Mouse (Mus musculus) urinary bladder, adult 2 months (tissue): ENCODE results near the gene Hoxb13. TPM values are rescaled to one million over a fixed set of nuclear protein-coding genes. Genes with fewer than 3 reads are reported as not detected.

Experiments used
- polyA plus RNA-seq: library from polyadenylated mRNA; depleted of rRNA; stranded (reverse); fragments of >200 nt; gene quantifications from 2 replicates; pipeline ENCODE4 v1.2.3, GENCODE M21; 2012; rRNA removed

The Hoxb13 gene
- polyA plus RNA-seq, 1 experiment = 1.7 TPM

Other genes with a start within 250 kb of the Hoxb13 start
- 0.33 and 0.41 TPM in 2 replicates for gene Igf2bp1, start 188.4 kb upstream of the Hoxb13 start, polyA plus RNA-seq
- gene Gip, start 169.8 kb upstream of the Hoxb13 start, polyA plus RNA-seq = not detected in 2 replicates
- gene Snf8, start 159.4 kb upstream of the Hoxb13 start, polyA plus RNA-seq = 50.3 and 53.7 TPM in 2 replicates
- gene Ube2z, start 128.9 kb upstream of the Hoxb13 start, polyA plus RNA-seq = 56.8 and 65.1 TPM in 2 replicates
- gene Atp5g1, start 118.6 kb upstream of the Hoxb13 start, polyA plus RNA-seq = 217 and 242 TPM in 2 replicates
- gene Calcoco2, start 82.4 kb upstream of the Hoxb13 start, polyA plus RNA-seq = 0.03 TPM in 1 of 2 replicates, not detected in the other
- gene Ttll6, start 60.5 kb upstream of the Hoxb13 start, polyA plus RNA-seq = 0.04 TPM in 2 replicates
- 2.7 and 3.2 TPM in 2 replicates for gene Hoxb9, start 77.1 kb downstream of the Hoxb13 start, polyA plus RNA-seq
- gene Hoxb8, start 87.6 kb downstream of the Hoxb13 start, polyA plus RNA-seq = 12.0 and 13.4 TPM in 2 replicates
- 9.5 and 9.6 TPM in 2 replicates for gene Hoxb7, start 92.3 kb downstream of the Hoxb13 start, polyA plus RNA-seq
- 12.9 and 13.7 TPM in 2 replicates for gene Hoxb6, start 98.2 kb downstream of the Hoxb13 start, polyA plus RNA-seq
- 5.8 and 7.4 TPM in 2 replicates for gene Hoxb5, start 109.0 kb downstream of the Hoxb13 start, polyA plus RNA-seq
- 6.8 and 7.6 TPM in 2 replicates for gene Hoxb4, start 124.0 kb downstream of the Hoxb13 start, polyA plus RNA-seq
- gene Hoxb3, start 129.0 kb downstream of the Hoxb13 start, polyA plus RNA-seq = 11.4 and 11.8 TPM in 2 replicates
- gene Hoxb2, start 156.2 kb downstream of the Hoxb13 start, polyA plus RNA-seq = 14.3 and 18.1 TPM in 2 replicates
- 0.16 and 0.17 TPM in 2 replicates for gene Hoxb1, start 171.4 kb downstream of the Hoxb13 start, polyA plus RNA-seq